Mouse (Mus musculus): ENCODE measurements around the gene Zfp697.
"Not testable (repeated sequence)": the region's sequence is repeated elsewhere in the genome, so short reads cannot be mapped to it uniquely, and the experiment has no call there.

Zfp697 gene

GRCm38 (mm10) chr3:98680786-98681185, 298.5 kb downstream of the Zfp697 start:
- DNase-seq (ENCODE audit: low spot score), result no peak

- DNase-seq (ENCODE audit: low spot score), result no peak
Observed at GRCm38 (mm10) chr3:98682401-98682800, 300.1 kb downstream of the Zfp697 start.

GRCm38 (mm10) chr3:98720740-98721139, 338.5 kb downstream of the Zfp697 start:
- no peak for DNase-seq (ENCODE audit: low spot score)

GRCm38 (mm10) chr3:98724376-98724775, 342.1 kb downstream of the Zfp697 start, which contains the start of gene Hsd3b2:
Gene Hsd3b2 (minus strand): TSS chr3:98724543.
- DNase-seq (ENCODE audit: low spot score), result no peak

DNA sequence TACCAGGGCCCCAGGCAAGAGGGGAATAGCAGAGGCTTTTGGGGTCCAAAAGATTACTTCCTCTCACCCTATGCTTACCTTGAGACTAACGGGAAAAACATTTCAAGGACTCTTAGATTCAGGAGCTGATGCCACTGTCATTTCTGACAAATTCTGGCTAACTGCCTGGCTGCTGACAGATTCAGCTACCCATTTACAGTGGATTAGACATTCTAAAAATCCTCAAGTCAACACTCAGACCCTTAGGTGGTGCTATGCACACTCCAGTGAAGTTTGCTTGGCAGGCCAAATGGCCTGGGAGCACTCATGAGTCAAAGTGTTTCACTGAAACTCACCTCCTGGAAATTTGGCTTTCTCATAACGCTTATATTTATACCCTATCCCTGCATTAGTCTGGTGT, 344.0 kb downstream of the Zfp697 start:
- DNase-seq (ENCODE audit: low spot score), result no peak

- no peak for DNase-seq (ENCODE audit: low spot score)
Observed at GRCm38 (mm10) chr3:98733724-98734123, 351.5 kb downstream of the Zfp697 start.

DNA sequence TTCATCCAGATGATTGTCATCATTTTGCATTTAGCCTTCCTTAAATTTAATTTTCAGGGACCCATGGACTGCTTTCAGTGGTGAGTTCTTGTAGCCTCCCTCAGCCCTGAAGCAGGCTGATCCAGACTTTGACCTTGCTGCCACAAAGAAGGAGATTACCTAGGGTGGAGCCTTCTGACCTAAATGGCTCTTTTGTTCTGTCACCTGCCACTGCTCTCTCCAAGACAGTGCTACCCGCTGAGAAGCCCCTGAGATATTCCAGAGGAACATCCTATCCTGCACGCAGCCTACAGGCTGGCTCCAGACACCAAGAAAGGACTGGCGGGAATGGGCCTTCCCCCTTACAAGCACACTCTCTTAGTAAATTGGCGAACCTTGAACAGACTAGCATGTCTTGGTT, 352.1 kb downstream of the Zfp697 start:
- no peak for DNase-seq (ENCODE audit: low spot score)

- DNase-seq (ENCODE audit: low spot score), result not testable (repeated sequence)
Observed at GRCm38 (mm10) chr3:98741043-98741442, 358.8 kb downstream of the Zfp697 start.

DNA sequence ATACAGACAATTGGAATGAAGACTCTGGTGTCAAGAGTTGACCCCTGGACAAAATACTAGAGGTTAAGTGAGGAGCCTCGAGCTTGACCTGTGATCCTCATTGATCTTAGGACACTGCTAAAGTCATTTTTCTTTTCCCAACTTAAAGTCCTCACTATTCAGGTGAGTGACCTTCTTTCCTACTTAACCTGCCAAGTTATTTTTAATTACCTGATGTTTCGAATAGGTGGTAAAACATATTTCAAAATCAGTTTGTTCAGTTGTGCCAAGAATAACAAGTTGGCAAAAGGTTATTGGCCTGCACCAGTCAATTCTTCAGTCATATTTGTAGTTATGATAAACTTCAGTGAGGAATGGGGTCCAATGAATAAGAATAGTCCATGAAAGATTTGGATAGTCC, 369.9 kb downstream of the Zfp697 start:
- no peak for DNase-seq (ENCODE audit: low spot score)

GRCm38 (mm10) chr3:98756836-98757235, 374.6 kb downstream of the Zfp697 start:
- DNase-seq (ENCODE audit: low spot score), result no peak

DNA sequence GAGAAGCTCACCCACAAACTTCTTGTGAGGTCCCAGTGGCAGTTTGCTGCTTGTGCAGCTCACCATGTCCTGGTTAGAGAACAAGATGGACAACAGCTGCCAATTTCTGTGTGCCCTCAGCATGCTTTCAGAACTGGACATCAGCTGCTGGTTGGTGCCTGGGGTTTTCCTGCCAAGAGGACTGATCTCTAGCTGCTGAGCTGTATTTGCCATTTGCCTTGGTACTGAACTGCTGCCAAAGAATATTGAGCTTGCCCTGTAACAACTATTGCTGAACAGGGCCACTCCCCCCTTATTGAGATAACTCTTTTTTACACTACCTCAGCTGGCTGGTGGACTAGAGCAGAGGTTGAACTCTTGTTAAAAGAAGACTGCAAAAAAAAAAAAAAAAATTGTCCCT, 381.9 kb downstream of the Zfp697 start:
- DNase-seq (ENCODE audit: low spot score), result no peak

GRCm38 (mm10) chr3:98780921-98781320, 398.7 kb downstream of the Zfp697 start:
- DNase-seq (ENCODE audit: low spot score), result no peak

DNA sequence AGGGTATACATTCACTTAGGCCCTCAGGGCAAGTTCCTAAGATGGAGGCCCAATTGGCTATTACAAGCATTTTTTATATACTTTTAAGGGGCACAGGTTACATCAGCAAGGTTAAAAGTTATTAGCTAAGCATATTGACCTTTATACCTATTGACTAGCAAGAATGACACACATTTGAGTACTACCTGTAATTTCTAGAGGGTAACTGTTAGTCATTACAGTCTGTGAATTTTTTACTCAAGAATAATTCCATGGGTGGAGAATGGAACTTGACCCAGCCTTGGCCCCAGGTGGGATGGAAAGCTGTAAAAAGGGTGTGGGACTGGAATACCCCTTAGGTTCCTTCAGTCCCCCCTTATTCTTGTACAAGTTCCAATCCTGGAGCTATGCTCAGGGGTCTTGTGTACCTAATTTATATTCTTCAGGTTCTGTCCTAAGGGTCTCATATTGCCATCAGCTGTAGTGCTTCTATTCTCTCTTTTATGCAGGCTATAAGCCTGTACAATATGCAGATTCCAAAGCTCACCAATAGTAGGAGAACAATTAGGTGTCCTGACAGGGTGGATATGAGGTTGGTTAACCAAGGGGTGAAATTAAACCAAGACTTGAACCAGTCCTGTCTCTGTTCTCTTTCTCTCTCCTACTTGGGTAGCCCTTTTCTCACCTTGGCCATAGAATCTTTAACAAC, 400.1 kb downstream of the Zfp697 start:
- no peak for DNase-seq (ENCODE audit: low spot score)

DNA sequence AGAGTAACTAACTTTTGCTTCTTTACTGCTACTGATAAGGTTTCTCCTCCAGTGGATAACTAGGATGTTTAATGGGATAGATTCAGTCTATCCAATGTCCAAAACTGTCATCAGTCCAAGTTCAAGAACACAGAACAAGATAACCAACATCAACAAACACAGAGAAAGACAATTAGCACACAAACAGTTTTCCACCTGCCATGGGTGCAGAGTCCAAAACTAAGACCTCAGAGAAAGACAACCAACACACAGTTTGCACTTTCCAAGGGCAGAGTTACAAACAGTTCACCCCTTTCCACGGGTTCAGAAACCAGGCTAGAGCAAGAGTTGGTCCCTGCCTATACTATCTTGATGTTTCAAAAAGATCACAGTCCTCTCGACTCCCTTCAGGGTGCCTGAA, 404.3 kb downstream of the Zfp697 start:
- DNase-seq (ENCODE audit: low spot score), result no peak
